Mouse (Mus musculus): ENCODE measurements at regions not wholly inside any gene's neighbourhood (a gene's known extent, or its start where the extent isn't known, plus 50 kb on each side); places are given as distances from the start of the nearest gene placed in this dataset.
A peak's percentile ranks its signal among the peaks of the same experiment; 100 is the strongest.

- DNase-seq = peak; percentile 51 to 55
These were observed 503.7 kb upstream of the Nox3 start for GRCm38 (mm10) chr17:4199698-4200153.

- no peak for DNase-seq
These were observed 505.2 kb upstream of the Nox3 start for GRCm38 (mm10) chr17:4201300-4201699.

- no peak for DNase-seq
These were observed 512.3 kb upstream of the Nox3 start for GRCm38 (mm10) chr17:4208142-4208925.

- no peak for DNase-seq
These were observed 513.6 kb upstream of the Nox3 start for GRCm38 (mm10) chr17:4209650-4210049.

- DNase-seq = no peak
These were observed 516.5 kb upstream of the Nox3 start for GRCm38 (mm10) chr17:4212586-4212985.

GRCm38 (mm10) chr17:4214970-4215369 is 518.9 kb upstream of the Nox3 start:
- DNase-seq = no peak

- DNase-seq = no peak
These were observed 520.1 kb upstream of the Nox3 start for GRCm38 (mm10) chr17:4216203-4216602.

- no peak for DNase-seq
These were observed 520.7 kb upstream of the Nox3 start for GRCm38 (mm10) chr17:4216750-4217149.

- no peak for DNase-seq
These were observed 524.8 kb upstream of the Nox3 start for GRCm38 (mm10) chr17:4220661-4221360.

- no peak for DNase-seq
These were observed 531.8 kb upstream of the Nox3 start for GRCm38 (mm10) chr17:4227889-4228288.

- DNase-seq = no peak
These were observed 533.9 kb upstream of the Nox3 start for GRCm38 (mm10) chr17:4229969-4230368.

GRCm38 (mm10) chr17:4250476-4250875 is 554.4 kb upstream of the Nox3 start:
- DNase-seq = no peak

- DNase-seq = no peak
These were observed 569.4 kb upstream of the Nox3 start for GRCm38 (mm10) chr17:4265471-4265870.

GRCm38 (mm10) chr17:4265946-4266345 is 569.9 kb upstream of the Nox3 start:
- DNase-seq = no peak

- DNase-seq = no peak
These were observed 570.4 kb upstream of the Nox3 start for GRCm38 (mm10) chr17:4266487-4266886.

GRCm38 (mm10) chr17:4268380-4268779 is 572.3 kb upstream of the Nox3 start:
- no peak for DNase-seq

GRCm38 (mm10) chr17:4272456-4272855 is 576.4 kb upstream of the Nox3 start:
- DNase-seq = no peak

- DNase-seq = no peak
These were observed 580.7 kb upstream of the Nox3 start for GRCm38 (mm10) chr17:4276722-4277121.

- no peak for DNase-seq
These were observed 582.3 kb upstream of the Nox3 start for GRCm38 (mm10) chr17:4278239-4278827.

GRCm38 (mm10) chr17:4281451-4281850 is 585.4 kb upstream of the Nox3 start:
- DNase-seq = no peak

- DNase-seq = no peak
These were observed 595.4 kb upstream of the Nox3 start for GRCm38 (mm10) chr17:4291418-4291817.

- peak in 1 of 2 experiments; percentile 12 for DNase-seq
These were observed 600.6 kb upstream of the Nox3 start for GRCm38 (mm10) chr17:4296521-4297155.

GRCm38 (mm10) chr17:4297156-4297535 is 601.1 kb upstream of the Nox3 start:
- DNase-seq = no peak

Measured in lung, adult 18-20 months (tissue).